Mouse (Mus musculus) heart, embryonic 15.5 days (tissue): ENCODE measurements around the gene Apbb1ip. TPM values are rescaled to one million over a fixed set of nuclear protein-coding genes. Genes with fewer than 3 reads are reported as not detected.
A peak's percentile ranks its signal among the peaks of the same experiment; 100 is the strongest.
"Not testable (repeated sequence)": the region's sequence is repeated elsewhere in the genome, so short reads cannot be mapped to it uniquely, and the experiment has no call there.

ENCODE experiments used
- ATAC-seq: fragments of 200-750 bp; cut with Nextera tagmentation; replicated peaks from 2 replicates; pipeline ENCODE4 v1.8.0; 2017; ENCODE audit warnings: low read depth, moderate TSS enrichment; ENCODE audit not compliant: insufficient number of reproducible peaks, insufficient read depth, low FRiP score
- H3K27ac ChIP-seq: fragments of 300-500 bp; sonication (generic); 2 replicates; pipeline ENCODE4 v1.5.1; 2015; ENCODE audit warnings: mild to moderate bottlenecking, inconsistent platforms
- H3K27me3 ChIP-seq: fragments of 300-500 bp; sonication (generic); 2 replicates; pipeline ENCODE4 v1.6.1; 2015; ENCODE audit warnings: inconsistent platforms
- H3K36me3 ChIP-seq: fragments of 300-500 bp; sonication (generic); 2 replicates; pipeline ENCODE4 v1.6.1; 2015; ENCODE audit warnings: mild to moderate bottlenecking, inconsistent platforms
- H3K4me1 ChIP-seq: fragments of 300-500 bp; sonication (generic); replicated peaks from 2 replicates; pipeline ENCODE4 v1.6.1; 2015; ENCODE audit warnings: inconsistent platforms
- H3K4me2 ChIP-seq: fragments of 300-500 bp; sonication (generic); 2 replicates; pipeline ENCODE4 v1.6.1; 2015; ENCODE audit warnings: inconsistent platforms, mild to moderate bottlenecking, moderate library complexity
- H3K4me3 ChIP-seq: fragments of 300-500 bp; sonication (generic); 2 replicates; pipeline ENCODE4 v1.5.1; 2015; ENCODE audit warnings: mild to moderate bottlenecking, inconsistent platforms
- H3K9ac ChIP-seq: fragments of 300-500 bp; sonication (generic); 2 replicates; pipeline ENCODE4 v1.6.1; 2015; ENCODE audit warnings: mild to moderate bottlenecking, inconsistent platforms
- H3K9me3 ChIP-seq: fragments of 300-500 bp; sonication (generic); replicated peaks from 2 replicates; pipeline ENCODE4 v1.6.1; 2016; ENCODE audit warnings: inconsistent platforms
- WGBS: fragments of 180-500 bp; shearing (Covaris S2); methylation state at CpG from one replicate; pipeline ENCODE4 v1.1.7; 2015; ENCODE audit warnings: mixed read lengths; 5-methylcytosine and 5-hydroxymethylcytosine counted together
- polyA plus RNA-seq: library from polyadenylated mRNA; unstranded; fragments of >200 nt; fragmentation: Nextera tagmentation; extraction: Ambion mirVana; gene quantifications from 2 replicates; pipeline ENCODE4 v1.2.1, GENCODE M21; 2015

Apbb1ip gene
- polyA plus RNA-seq, 1 experiment from 2014 or later: 1.9 TPM

DNA sequence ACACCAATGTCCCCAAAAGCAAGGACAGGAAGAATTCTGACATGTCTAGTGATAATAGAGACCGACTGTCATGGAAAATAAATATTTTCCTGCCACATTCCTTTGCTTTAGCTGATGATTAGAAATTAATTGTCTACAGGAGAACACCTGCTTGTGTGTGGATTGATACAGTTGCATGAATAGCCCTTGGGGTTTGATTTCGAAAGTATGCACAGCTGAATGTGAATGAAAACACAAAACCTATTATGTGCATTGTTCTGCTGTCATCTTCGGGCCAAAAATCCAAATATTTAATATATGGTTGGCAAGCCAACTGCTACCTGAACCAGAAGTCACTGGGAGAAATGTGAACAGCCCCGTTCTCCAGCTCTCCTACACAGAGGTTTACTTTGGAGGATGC, 78.0 kb downstream of the Apbb1ip start:
- Histone ChIP-seq H3K9ac (no peak overlapping the region), H3K9me3 (no peaks in the 10 kb centered on the region), H3K4me1 (no peaks in the 10 kb centered on the region), H3K4me3 (no peak overlapping the region), H3K36me3 (no peaks in the 10 kb centered on the region), H3K27ac (no peak overlapping the region), H3K27me3 (no peaks in the 10 kb centered on the region), H3K4me2 (no peak overlapping the region)
- 68% methylated on average over 4 of the region's 4 CpGs for WGBS
- ATAC-seq: no peak

DNA sequence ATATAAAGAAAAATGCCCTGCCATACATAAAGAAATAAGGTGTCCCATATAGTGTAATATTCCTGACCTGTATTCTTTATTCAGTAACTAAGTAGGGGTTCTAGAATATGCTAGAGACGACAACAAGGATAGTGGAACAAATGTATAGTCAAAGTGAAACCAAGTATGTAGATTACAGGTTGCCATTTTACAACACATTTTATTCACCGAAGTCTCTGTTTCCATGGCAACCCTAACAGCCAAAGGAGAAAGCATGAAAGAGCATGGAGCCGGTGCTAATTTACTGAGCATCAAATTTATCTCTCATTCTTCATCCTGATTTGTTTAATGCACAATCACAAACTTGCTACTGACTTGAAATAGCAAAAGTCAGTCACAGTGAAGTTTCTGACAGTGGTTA, 83.6 kb downstream of the Apbb1ip start:
- H3K27ac ChIP-seq: no peak overlapping the region
- no peak overlapping the region for H3K9ac ChIP-seq
- WGBS: 75% methylated on average over 3 of the region's 3 CpGs

GRCm38 (mm10) chr2:22862194-22862593, 88.3 kb downstream of the Apbb1ip start:
- H3K4me2 ChIP-seq: no peak overlapping the region
- no peaks in the 10 kb centered on the region for H3K4me1 ChIP-seq
- no peak overlapping the region for H3K27ac ChIP-seq
- ATAC-seq: no peak
- H3K4me3 ChIP-seq: no peak overlapping the region
- H3K9ac ChIP-seq: no peak overlapping the region
- 77% methylated on average over 2 of the region's 2 CpGs for WGBS
- H3K36me3 ChIP-seq: no peaks in the 10 kb centered on the region
- H3K27me3 ChIP-seq: no peaks in the 10 kb centered on the region
- no peaks in the 10 kb centered on the region for H3K9me3 ChIP-seq

More for the DNA sequence above, 83.6 kb downstream of the Apbb1ip start:
- H3K4me1 ChIP-seq: no peaks in the 10 kb centered on the region
- ATAC-seq: no peak
- no peaks in the 10 kb centered on the region for H3K36me3 ChIP-seq
- H3K9me3 ChIP-seq: no peaks in the 10 kb centered on the region
- H3K4me3 ChIP-seq: no peak overlapping the region
- H3K27me3 ChIP-seq: no peaks in the 10 kb centered on the region
- no peak overlapping the region for H3K4me2 ChIP-seq

GRCm38 (mm10) chr2:22864394-22865037, 90.6 kb downstream of the Apbb1ip start:
- not testable (repeated sequence) for ATAC-seq, H3K4me3 ChIP-seq, H3K27me3 ChIP-seq, H3K9me3 ChIP-seq, H3K4me2 ChIP-seq, H3K4me1 ChIP-seq, H3K9ac ChIP-seq, H3K36me3 ChIP-seq, H3K27ac ChIP-seq
- WGBS: 5% methylated on average over 6 of the region's 6 CpGs

DNA sequence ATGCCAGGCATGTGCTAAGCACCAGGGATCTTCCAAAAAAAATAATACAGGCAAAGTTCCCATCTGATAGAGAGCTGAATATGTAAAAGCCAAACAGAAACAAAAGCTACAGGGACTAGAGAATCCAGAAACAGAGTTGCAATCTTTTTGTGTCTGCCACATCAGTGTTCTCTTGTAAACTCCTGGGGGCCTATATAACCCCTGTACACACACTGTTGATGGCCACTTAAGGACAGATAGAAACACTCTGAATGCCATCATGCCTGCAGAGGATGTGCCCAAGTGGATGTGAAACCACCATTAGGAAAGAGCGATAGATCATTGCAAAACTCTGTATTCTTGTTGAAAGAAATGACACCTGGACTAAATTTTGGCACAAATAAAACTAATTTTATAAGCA, 91.9 kb downstream of the Apbb1ip start:
- ATAC-seq: no peak
- H3K9me3 ChIP-seq: no peaks in the 10 kb centered on the region
- no peak overlapping the region for H3K9ac ChIP-seq
- no peak overlapping the region for H3K27ac ChIP-seq
- H3K4me3 ChIP-seq: no peak overlapping the region
- H3K4me2 ChIP-seq: no peak overlapping the region
- 87% methylated on average over 1 of the region's 1 CpGs for WGBS
- H3K4me1 ChIP-seq: no peaks in the 10 kb centered on the region
- H3K27me3 ChIP-seq: no peaks in the 10 kb centered on the region
- H3K36me3 ChIP-seq: no peaks in the 10 kb centered on the region

DNA sequence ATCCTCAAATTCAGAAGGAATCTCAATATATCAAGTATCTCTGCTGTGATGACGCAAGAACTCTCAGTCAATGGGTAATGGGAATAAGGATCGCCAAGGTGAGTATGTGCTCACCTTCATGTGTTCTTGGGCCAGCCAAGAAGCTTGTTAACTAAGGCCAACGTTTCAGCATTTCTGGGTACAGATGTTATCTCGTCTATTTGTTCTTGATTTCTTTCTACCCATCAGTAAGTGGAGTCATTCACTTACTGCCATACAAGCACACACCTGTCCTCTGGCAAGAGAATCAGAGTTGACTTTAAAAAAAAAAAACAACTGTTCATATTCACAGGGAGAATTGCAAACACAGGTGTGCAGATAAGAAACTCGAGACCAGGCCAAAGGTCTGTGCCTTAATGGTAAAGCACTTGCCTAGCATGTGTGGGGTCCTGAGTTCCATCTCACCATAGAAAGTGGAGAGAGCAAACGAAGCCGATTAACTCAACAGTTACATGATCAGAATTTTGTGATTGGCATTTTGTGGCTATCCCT, 93.1 kb downstream of the Apbb1ip start:
- WGBS: 64% methylated on average over 7 of the region's 7 CpGs
- Histone ChIP-seq H3K36me3 (no peaks in the 10 kb centered on the region), H3K4me1 (no peaks in the 10 kb centered on the region), H3K9me3 (no peaks in the 10 kb centered on the region), H3K27me3 (no peaks in the 10 kb centered on the region), H3K9ac (no peak overlapping the region), H3K27ac (no peak overlapping the region), H3K4me3 (no peak overlapping the region), H3K4me2 (no peak overlapping the region)
- ATAC-seq: no peak

DNA sequence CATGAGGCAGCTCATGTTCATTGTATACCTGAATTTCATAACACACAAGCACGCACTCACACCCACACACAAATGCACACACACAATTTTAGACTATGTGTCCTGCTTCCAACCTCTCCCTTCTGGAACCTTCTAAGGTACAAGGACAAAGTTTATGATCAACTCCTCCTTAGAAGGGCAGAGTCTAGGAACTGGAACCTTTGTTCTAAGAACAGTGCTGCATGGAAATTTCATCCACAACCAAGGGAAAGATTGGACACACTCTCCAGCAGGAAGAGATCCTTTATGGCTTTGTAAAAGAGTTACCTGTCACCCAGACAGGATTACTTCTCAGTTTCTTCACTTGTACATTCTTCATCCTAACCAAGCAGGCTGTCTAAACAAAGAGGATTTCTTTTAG, 99.3 kb downstream of the Apbb1ip start:
- H3K27me3 ChIP-seq: no peaks in the 10 kb centered on the region
- no peak overlapping the region for H3K4me2 ChIP-seq
- H3K9me3 ChIP-seq: no peaks in the 10 kb centered on the region
- no peak overlapping the region for H3K4me3 ChIP-seq
- no peak for ATAC-seq
- H3K9ac ChIP-seq: no peak overlapping the region
- H3K36me3 ChIP-seq: no peaks in the 10 kb centered on the region
- H3K27ac ChIP-seq: no peak overlapping the region
- WGBS: 74% methylated on average over 1 of the region's 1 CpGs
- no peaks in the 10 kb centered on the region for H3K4me1 ChIP-seq

DNA sequence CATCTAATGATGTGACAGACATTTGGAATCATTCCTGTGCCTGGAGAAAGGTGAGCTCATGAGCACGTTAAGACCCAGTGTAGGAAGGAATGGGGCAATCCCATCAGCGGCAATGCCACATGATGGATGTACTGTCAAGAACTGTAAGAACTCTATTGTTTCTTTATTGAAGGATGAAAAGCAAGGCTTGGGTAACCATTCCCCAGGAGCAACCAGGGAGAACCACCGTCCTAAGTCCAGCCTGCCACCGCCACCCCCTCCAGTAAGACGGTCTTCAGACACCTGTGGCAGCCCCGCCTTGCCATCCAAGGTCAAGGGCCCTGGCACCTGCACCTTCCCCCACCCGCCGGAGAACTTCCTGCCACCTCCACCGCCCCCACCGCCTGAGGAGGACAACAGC, 100.7 kb downstream of the Apbb1ip start:
- no peak overlapping the region for H3K4me2 ChIP-seq
- ATAC-seq: no peak
- H3K9me3 ChIP-seq: no peaks in the 10 kb centered on the region
- no peak overlapping the region for H3K9ac ChIP-seq
- no peaks in the 10 kb centered on the region for H3K27me3 ChIP-seq
- H3K36me3 ChIP-seq: no peaks in the 10 kb centered on the region
- no peaks in the 10 kb centered on the region for H3K4me1 ChIP-seq
- H3K4me3 ChIP-seq: no peak overlapping the region
- 40% methylated on average over 10 of the region's 10 CpGs for WGBS
- H3K27ac ChIP-seq: no peak overlapping the region

- H3K4me3 ChIP-seq: no peak overlapping the region
- H3K9ac ChIP-seq: no peak overlapping the region
- H3K27me3 ChIP-seq: no peaks in the 10 kb centered on the region
- no peak overlapping the region for H3K27ac ChIP-seq
- no peaks in the 10 kb centered on the region for H3K4me1 ChIP-seq
- no peak for ATAC-seq
- H3K9me3 ChIP-seq: no peaks in the 10 kb centered on the region
- no peak overlapping the region for H3K4me2 ChIP-seq
- WGBS: 91% methylated on average over 3 of the region's 3 CpGs
- no peaks in the 10 kb centered on the region for H3K36me3 ChIP-seq
Observed at GRCm38 (mm10) chr2:22876614-22877013, 102.7 kb downstream of the Apbb1ip start.

- H3K36me3 ChIP-seq: no peaks in the 10 kb centered on the region
- H3K4me3 ChIP-seq: no peak overlapping the region
- H3K27ac ChIP-seq: no peak overlapping the region
- H3K9ac ChIP-seq: no peak overlapping the region
- H3K4me2 ChIP-seq: no peak overlapping the region
- ATAC-seq: no peak
- H3K27me3 ChIP-seq: no peaks in the 10 kb centered on the region
- H3K4me1 ChIP-seq: no peaks in the 10 kb centered on the region
- 40% methylated on average over 1 of the region's 1 CpGs for WGBS
- no peaks in the 10 kb centered on the region for H3K9me3 ChIP-seq
Observed at GRCm38 (mm10) chr2:22878781-22879180, 104.9 kb downstream of the Apbb1ip start.

DNA sequence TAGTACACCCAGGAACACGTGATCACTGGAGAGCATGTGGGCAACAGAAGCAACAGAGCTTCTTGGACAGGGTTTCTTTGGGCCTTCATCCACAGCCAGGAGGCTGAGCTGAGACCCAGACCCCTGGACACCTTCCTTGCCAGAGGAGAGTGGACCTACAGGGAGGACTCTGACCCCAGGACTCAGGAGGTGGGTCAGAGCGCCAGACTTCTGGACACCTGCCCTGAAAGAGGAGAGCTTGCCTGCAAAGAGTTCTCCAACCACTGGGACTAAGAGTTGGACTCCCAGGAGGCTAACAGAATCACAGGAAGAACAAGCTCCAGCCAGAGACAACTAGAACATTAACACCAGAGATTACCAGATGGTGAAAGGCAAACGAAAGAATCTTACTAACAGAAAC, 106.8 kb downstream of the Apbb1ip start:
- not testable (repeated sequence) for H3K9me3 ChIP-seq, ATAC-seq, H3K27me3 ChIP-seq, H3K4me3 ChIP-seq, H3K4me2 ChIP-seq, H3K36me3 ChIP-seq, H3K4me1 ChIP-seq, H3K27ac ChIP-seq, H3K9ac ChIP-seq
- 79% methylated on average over 3 of the region's 3 CpGs for WGBS

- H3K4me3 ChIP-seq: peak overlapping the region; percentile 90
- no peaks in the 10 kb centered on the region for H3K36me3 ChIP-seq
- peak overlapping the region; percentile 90 for H3K27ac ChIP-seq
- H3K4me1 ChIP-seq: 0 out of 2 replicates have a peak, but pooled peaks cover 2% of the 10 kb centered on the region
- no peaks in the 10 kb centered on the region for H3K9me3 ChIP-seq
- ATAC-seq: no peak; the same call in 1 of the 2 replicates
- peak overlapping the region; percentile 67 for H3K4me2 ChIP-seq
- 23% methylated on average over 9 of the region's 9 CpGs for WGBS
- H3K27me3 ChIP-seq: no peaks in the 10 kb centered on the region
- H3K9ac ChIP-seq: peak overlapping the region; percentile 77
Observed at GRCm38 (mm10) chr2:22894932-22895281, 121.0 kb downstream of the Apbb1ip start.
